Mouse (Mus musculus): ENCODE measurements around the gene Dnajc13.

Dnajc13 gene

GRCm38 (mm10) chr9:104109151-104109550 lies 153.6 kb downstream of the Dnajc13 start:
- no peak for DNase-seq (ENCODE audit: low read depth)

- no peak for DNase-seq (ENCODE audit: low read depth)
Measured at GRCm38 (mm10) chr9:104108571-104109143, 154.1 kb downstream of the Dnajc13 start.

GRCm38 (mm10) chr9:104107482-104107881 lies 155.2 kb downstream of the Dnajc13 start:
- no peak for DNase-seq (ENCODE audit: low read depth)

GRCm38 (mm10) chr9:104106930-104107329 lies 155.8 kb downstream of the Dnajc13 start:
- DNase-seq (ENCODE audit: low read depth): no peak

- no peak for DNase-seq (ENCODE audit: low read depth)
Measured at GRCm38 (mm10) chr9:104104986-104105385, 157.7 kb downstream of the Dnajc13 start.

- no peak for DNase-seq (ENCODE audit: low read depth)
Measured at GRCm38 (mm10) chr9:104102901-104103300, 159.8 kb downstream of the Dnajc13 start.

- peak; percentile 23 for DNase-seq (ENCODE audit: low read depth)
Measured at GRCm38 (mm10) chr9:104102301-104102700, 160.4 kb downstream of the Dnajc13 start.

GRCm38 (mm10) chr9:104101458-104101857 lies 161.3 kb downstream of the Dnajc13 start:
- no peak for DNase-seq (ENCODE audit: low read depth)
